Mouse (Mus musculus) lung, embryonic 15.5 days (tissue): Measurements from ENCODE around the gene Lpcat3. TPM values are rescaled to one million over a fixed set of nuclear protein-coding genes. Genes with fewer than 3 reads are reported as not detected.

ENCODE experiments used
- ATAC-seq: fragments of 200-750 bp; cut with Nextera tagmentation; 2 replicates; pipeline ENCODE4 v1.8.0; 2017; ENCODE audit warnings: moderate number of reproducible peaks, borderline replicate concordance; ENCODE audit not compliant: low FRiP score, low TSS enrichment; ENCODE audit errors: extremely low read depth
- H3K27ac ChIP-seq: fragments of 300-500 bp; sonication (generic); 2 replicates; pipeline ENCODE4 v1.5.1; 2015; ENCODE audit warnings: moderate library complexity, mild to moderate bottlenecking, inconsistent platforms
- H3K27me3 ChIP-seq: fragments of 300-500 bp; sonication (generic); 2 replicates; pipeline ENCODE4 v1.6.1; 2015; ENCODE audit warnings: inconsistent platforms
- H3K36me3 ChIP-seq: fragments of 300-500 bp; sonication (generic); 2 replicates; pipeline ENCODE4 v1.6.1; 2015; ENCODE audit warnings: inconsistent platforms
- H3K4me1 ChIP-seq: fragments of 300-500 bp; sonication (generic); 2 replicates; pipeline ENCODE4 v1.6.1; 2015; ENCODE audit warnings: inconsistent platforms
- H3K4me2 ChIP-seq: fragments of 300-500 bp; sonication (generic); 2 replicates; pipeline ENCODE4 v1.6.1; 2015; ENCODE audit warnings: inconsistent platforms, mild to moderate bottlenecking, moderate library complexity
- H3K4me3 ChIP-seq: fragments of 300-500 bp; sonication (generic); 2 replicates; pipeline ENCODE4 v1.5.1; 2015; ENCODE audit warnings: mild to moderate bottlenecking, inconsistent platforms
- H3K9ac ChIP-seq: fragments of 300-500 bp; sonication (generic); 2 replicates; pipeline ENCODE4 v1.6.1; 2015; ENCODE audit warnings: inconsistent platforms
- H3K9me3 ChIP-seq: fragments of 300-500 bp; sonication (generic); 2 replicates; pipeline ENCODE4 v1.6.1; 2016; ENCODE audit warnings: inconsistent platforms
- WGBS: fragments of 180-500 bp; shearing (Covaris S2); methylation state at CpG from one replicate; pipeline ENCODE4 v1.1.7; 2015; 5-methylcytosine and 5-hydroxymethylcytosine counted together
- polyA plus RNA-seq: library from polyadenylated mRNA; unstranded; fragments of >200 nt; fragmentation: Nextera tagmentation; extraction: Ambion mirVana; gene quantifications from 2 replicates; pipeline ENCODE4 v1.2.1, GENCODE M21; 2015

Gene Lpcat3
- polyA plus RNA-seq, 1 experiment from 2014 or later, result 61.9 TPM

- Histone ChIP-seq H3K27ac (no peak overlapping the region), H3K9ac (no peak overlapping the region), H3K9me3 (no peaks in the 10 kb centered on the region), H3K4me1 (peaks cover 16% of the 10 kb centered on the region), H3K4me2 (no peak overlapping the region), H3K4me3 (no peak overlapping the region), H3K36me3 (no peaks in the 10 kb centered on the region), H3K27me3 (no peaks in the 10 kb centered on the region)
- no peak for ATAC-seq
- 91% methylated on average over 4 of the region's 4 CpGs for WGBS
Measured at GRCm38 (mm10) chr6:124661156-124661806, 1.5 kb upstream of the Lpcat3 start.

- H3K4me3 ChIP-seq, result peak overlapping the region; percentile 74
- peak overlapping the region; percentile 47; the same call in 1 of the 2 replicates for H3K9ac ChIP-seq
- H3K27me3 ChIP-seq, result no peaks in the 10 kb centered on the region
- H3K27ac ChIP-seq, result peak overlapping the region; percentile 78
- peak overlapping the region; percentile 69 for H3K4me2 ChIP-seq
- no peaks in the 10 kb centered on the region for H3K9me3 ChIP-seq
- H3K36me3 ChIP-seq, result no peaks in the 10 kb centered on the region
- peaks cover 16% of the 10 kb centered on the region for H3K4me1 ChIP-seq
- WGBS, result 28% methylated on average over 6 of the region's 6 CpGs
- ATAC-seq, result no peak
Measured at GRCm38 (mm10) chr6:124661995-124662394, 832 bp upstream of the Lpcat3 start.

- H3K27ac ChIP-seq, result peak overlapping the region; percentile 78
- peaks cover 16% of the 10 kb centered on the region for H3K4me1 ChIP-seq
- H3K4me2 ChIP-seq, result peak overlapping the region; percentile 69
- peak overlapping the region; percentile 74 for H3K4me3 ChIP-seq
- no peaks in the 10 kb centered on the region for H3K9me3 ChIP-seq
- no peak for ATAC-seq
- 9% methylated on average over 13 of the region's 13 CpGs for WGBS
- H3K27me3 ChIP-seq, result no peaks in the 10 kb centered on the region
- H3K36me3 ChIP-seq, result no peaks in the 10 kb centered on the region
- H3K9ac ChIP-seq, result peak overlapping the region; percentile 52
Measured at GRCm38 (mm10) chr6:124663424-124663795, 583 bp downstream of the Lpcat3 start.

GRCm38 (mm10) chr6:124664256-124664655 lies 1.4 kb downstream of the Lpcat3 start:
- no peak for ATAC-seq
- peak overlapping the region; percentile 74 for H3K4me3 ChIP-seq
- no peaks in the 10 kb centered on the region for H3K27me3 ChIP-seq
- H3K36me3 ChIP-seq, result no peaks in the 10 kb centered on the region
- no peak overlapping the region for H3K9ac ChIP-seq
- H3K4me2 ChIP-seq, result peak overlapping the region; percentile 69
- peaks cover 16% of the 10 kb centered on the region for H3K4me1 ChIP-seq
- no peaks in the 10 kb centered on the region for H3K9me3 ChIP-seq
- H3K27ac ChIP-seq, result no peak overlapping the region
- WGBS, result 74% methylated on average over 7 of the region's 7 CpGs

GRCm38 (mm10) chr6:124665011-124665410 lies 2.2 kb downstream of the Lpcat3 start:
- no peak overlapping the region for H3K9ac ChIP-seq
- no peaks in the 10 kb centered on the region for H3K27me3 ChIP-seq
- no peaks in the 10 kb centered on the region for H3K36me3 ChIP-seq
- no peak overlapping the region for H3K4me3 ChIP-seq
- no peak overlapping the region for H3K27ac ChIP-seq
- peaks cover 16% of the 10 kb centered on the region for H3K4me1 ChIP-seq
- ATAC-seq, result no peak
- no peak overlapping the region for H3K4me2 ChIP-seq
- no peaks in the 10 kb centered on the region for H3K9me3 ChIP-seq
- WGBS, result 91% methylated on average over 10 of the region's 10 CpGs

GRCm38 (mm10) chr6:124669234-124669859 lies 6.5 kb downstream of the Lpcat3 start:
- H3K9ac ChIP-seq, result no peak overlapping the region
- H3K36me3 ChIP-seq, result peaks cover 4% of the 10 kb centered on the region; the same call in 1 of the 2 replicates
- peaks cover under 1% of the 10 kb centered on the region for H3K4me1 ChIP-seq
- H3K27ac ChIP-seq, result no peak overlapping the region
- WGBS, result 86% methylated on average over 11 of the region's 11 CpGs
- H3K4me3 ChIP-seq, result no peak overlapping the region
- no peaks in the 10 kb centered on the region for H3K27me3 ChIP-seq
- H3K9me3 ChIP-seq, result no peaks in the 10 kb centered on the region
- no peak overlapping the region for H3K4me2 ChIP-seq
- no peak for ATAC-seq

GRCm38 (mm10) chr6:124670281-124670900 lies 7.6 kb downstream of the Lpcat3 start:
- Histone ChIP-seq H3K4me3 (no peak overlapping the region), H3K4me1 (no peaks in the 10 kb centered on the region), H3K27ac (no peak overlapping the region), H3K4me2 (no peak overlapping the region), H3K9me3 (no peaks in the 10 kb centered on the region), H3K36me3 (peaks cover 12% of the 10 kb centered on the region), H3K27me3 (no peaks in the 10 kb centered on the region), H3K9ac (no peak overlapping the region)
- WGBS, result 89% methylated on average over 7 of the region's 7 CpGs
- ATAC-seq, result no peak

- no peaks in the 10 kb centered on the region for H3K9me3 ChIP-seq
- no peak overlapping the region for H3K4me2 ChIP-seq
- no peak overlapping the region for H3K4me3 ChIP-seq
- peaks cover 12% of the 10 kb centered on the region for H3K36me3 ChIP-seq
- no peaks in the 10 kb centered on the region for H3K27me3 ChIP-seq
- H3K9ac ChIP-seq, result no peak overlapping the region
- WGBS, result 58% methylated on average over 6 of the region's 6 CpGs
- no peaks in the 10 kb centered on the region for H3K4me1 ChIP-seq
- ATAC-seq, result no peak
- no peak overlapping the region for H3K27ac ChIP-seq
Measured at GRCm38 (mm10) chr6:124672100-124672499, 9.3 kb downstream of the Lpcat3 start.

- no peak overlapping the region for H3K9ac ChIP-seq
- ATAC-seq, result no peak
- H3K9me3 ChIP-seq, result no peaks in the 10 kb centered on the region
- H3K4me2 ChIP-seq, result no peak overlapping the region
- H3K27ac ChIP-seq, result no peak overlapping the region
- no peak overlapping the region for H3K4me3 ChIP-seq
- whole genome bisulfite sequencing, result 87% methylated on average over 9 of the region's 9 CpGs
- H3K36me3 ChIP-seq, result peaks cover 12% of the 10 kb centered on the region
- no peaks in the 10 kb centered on the region for H3K4me1 ChIP-seq
- no peaks in the 10 kb centered on the region for H3K27me3 ChIP-seq
Measured at GRCm38 (mm10) chr6:124673619-124674018, 10.8 kb downstream of the Lpcat3 start.

GRCm38 (mm10) chr6:124674591-124674990 lies 11.8 kb downstream of the Lpcat3 start:
- Histone ChIP-seq H3K27me3 (no peaks in the 10 kb centered on the region), H3K27ac (no peak overlapping the region), H3K4me1 (no peaks in the 10 kb centered on the region), H3K9me3 (no peaks in the 10 kb centered on the region), H3K4me2 (no peak overlapping the region), H3K36me3 (peaks cover 12% of the 10 kb centered on the region), H3K9ac (no peak overlapping the region), H3K4me3 (no peak overlapping the region)
- WGBS, result 91% methylated on average over 7 of the region's 7 CpGs
- no peak for ATAC-seq

- no peaks in the 10 kb centered on the region for H3K9me3 ChIP-seq
Measured at GRCm38 (mm10) chr6:124676171-124676570, 13.3 kb downstream of the Lpcat3 start.

GRCm38 (mm10) chr6:124678769-124679168 lies 15.9 kb downstream of the Lpcat3 start:
- H3K4me3 ChIP-seq, result no peak overlapping the region
- no peak overlapping the region for H3K4me2 ChIP-seq
- no peak for ATAC-seq
- no peak overlapping the region for H3K9ac ChIP-seq
- peaks cover 12% of the 10 kb centered on the region for H3K36me3 ChIP-seq
- no peaks in the 10 kb centered on the region for H3K9me3 ChIP-seq
- 90% methylated on average over 7 of the region's 7 CpGs for WGBS
- H3K27me3 ChIP-seq, result no peaks in the 10 kb centered on the region
- H3K4me1 ChIP-seq, result peaks cover 17% of the 10 kb centered on the region
- no peak overlapping the region for H3K27ac ChIP-seq

More at GRCm38 (mm10) chr6:124676171-124676570, 13.3 kb downstream of the Lpcat3 start:
- Histone ChIP-seq H3K9ac (no peak overlapping the region), H3K4me1 (no peaks in the 10 kb centered on the region), H3K4me2 (no peak overlapping the region), H3K27ac (no peak overlapping the region), H3K36me3 (peaks cover 12% of the 10 kb centered on the region), H3K4me3 (no peak overlapping the region), H3K27me3 (no peaks in the 10 kb centered on the region)
- ATAC-seq, result no peak
- WGBS, result 76% methylated on average over 6 of the region's 6 CpGs
